Mouse (Mus musculus) heart, postnatal 0 days (tissue): ENCODE results near the gene Gnaq.

Source experiments
- CTCF ChIP-seq: IDR thresholded peaks from 2 replicates; pipeline ENCODE4 v1.5.1; 2016; ENCODE audit warnings: antibody characterized with exemption, control low read depth, low read depth
- EP300 ChIP-seq: IDR thresholded peaks from 2 replicates; pipeline ENCODE4 v1.6.1; 2016; ENCODE audit warnings: antibody characterized with exemption, low read depth

- TF ChIP-seq CTCF (no peak), EP300 (no peak)
These were observed 116.4 kb downstream of the Gnaq start for GRCm38 (mm10) chr19:16249025-16249424.
